ENCODE assay signal across 26 mouse cellular contexts in the genomic region with DNA sequence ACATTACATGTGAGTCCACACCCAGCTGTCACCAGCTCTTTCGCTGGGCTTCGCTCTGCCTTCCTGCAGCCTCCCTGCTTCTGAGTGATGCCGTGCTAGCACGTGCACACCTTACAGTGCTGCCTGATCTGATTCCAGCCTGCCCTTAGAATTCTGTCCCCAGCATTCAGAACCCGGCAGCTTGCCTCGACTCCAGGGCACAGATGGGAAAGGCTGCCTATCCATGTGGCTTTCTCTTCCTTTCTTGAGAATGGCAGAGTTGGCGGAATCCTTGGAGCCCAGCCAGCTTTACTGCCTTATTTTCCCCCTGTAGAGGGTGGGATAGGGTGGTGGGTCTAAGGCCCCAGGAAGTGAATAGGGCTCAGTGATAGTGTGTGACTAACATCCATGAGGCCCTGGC. TPM values are rescaled to one million over a fixed set of nuclear protein-coding genes. Genes with fewer than 3 reads are reported as not detected.
DNase-seq lines count a peak whose midpoint lies in the region; ATAC-seq and TF ChIP-seq lines count a peak whose summit lies in the region.
"Had no signal": no experiment of that assay in that cellular context is flagged by ENCODE, and none has a peak within 500 bp of the region (broad histone marks: within the 10 kb centered on the region; RNA-seq: fewer than 3 reads in every experiment).

No protein-coding gene starts in this region.

- H3K4me3 ChIP-seq in forebrain, embryonic 12.5 days (replicated peaks): no peak overlapping the region
- H3K4me3 ChIP-seq in forebrain, embryonic 11.5 days (ENCODE audit: low read depth, low read length): no peak overlapping the region
- no peak overlapping the region for H3K4me3 ChIP-seq in forebrain, embryonic 15.5 days
- H3K4me3 ChIP-seq in forebrain, postnatal 0 days (ENCODE audit: low read depth, low read length): no peak overlapping the region
- H3K4me3 ChIP-seq in left cerebral cortex, adult 2 months: no peak overlapping the region
- H3K4me3 ChIP-seq: embryonic facial prominence, embryonic 13.5 days; embryonic facial prominence, embryonic 15.5 days; erythroblast, embryonic 14.5 days had no signal

- no peak for TF ChIP-seq POLR2A in brain, embryonic 14.5 days (IDR thresholded peaks at IDR 0.05; ENCODE audit: borderline replicate concordance, extremely low read depth, insufficient read depth, insufficient read length, poor library complexity, severe bottlenecking)

- peaks cover 41% of the 10 kb centered on the region for H3K36me3 ChIP-seq in forebrain, embryonic 12.5 days (replicated peaks)
- no peaks in the 10 kb centered on the region; the same call in 1 of the 2 replicates for H3K36me3 ChIP-seq in forebrain, embryonic 11.5 days (ENCODE audit: control insufficient read depth, insufficient read depth, low read length)
- peaks cover 13% of the 10 kb centered on the region for H3K36me3 ChIP-seq in forebrain, embryonic 15.5 days
- H3K36me3 ChIP-seq in forebrain, postnatal 0 days (ENCODE audit: insufficient read depth): peaks cover 4% of the 10 kb centered on the region; the same call in 1 of the 2 replicates
- H3K36me3 ChIP-seq: G1E had no signal

- no peaks in the 10 kb centered on the region for H3K9me3 ChIP-seq in forebrain, embryonic 12.5 days
- H3K9me3 ChIP-seq in forebrain, embryonic 11.5 days (ENCODE audit: control insufficient read depth, low read length): no peaks in the 10 kb centered on the region
- H3K9me3 ChIP-seq in forebrain, embryonic 15.5 days: no peaks in the 10 kb centered on the region
- no peaks in the 10 kb centered on the region for H3K9me3 ChIP-seq in forebrain, postnatal 0 days (ENCODE audit: low read length)
- H3K9me3 ChIP-seq: embryonic facial prominence, embryonic 13.5 days; embryonic facial prominence, embryonic 15.5 days; G1E had no signal

- H3K27ac ChIP-seq in forebrain, embryonic 12.5 days: peak overlapping the region; percentile 88
- H3K27ac ChIP-seq in forebrain, embryonic 11.5 days (ENCODE audit: low read depth, low read length): no peak overlapping the region
- H3K27ac ChIP-seq in forebrain, embryonic 15.5 days (replicated peaks): peak overlapping the region; percentile 82
- no peak overlapping the region for H3K27ac ChIP-seq in forebrain, postnatal 0 days (ENCODE audit: low read depth, low read length)
- no peak overlapping the region for H3K27ac ChIP-seq in left cerebral cortex, adult 2 months
- H3K27ac ChIP-seq: embryonic facial prominence, embryonic 13.5 days; embryonic facial prominence, embryonic 15.5 days had no signal

- DNase-seq in forebrain, embryonic 11.5 days (ENCODE audit: low spot score): no peak
- DNase-seq in brain, embryonic 14.5 days (ENCODE audit: low read depth): peak; percentile 73
- peak; percentile 50 for DNase-seq in forebrain, postnatal 0 days
- no peak for DNase-seq in cerebellum, adult 9-11 months
- DNase-seq in left cerebral cortex, adult 2 months (ENCODE audit: extremely low spot score in 1 of 2, low spot score in 2 of 2): no peak
- DNase-seq in embryo, embryonic 10 days (ENCODE audit: low spot score): no peak
- DNase-seq: adrenal gland, adult 8-10 months; adrenal gland, postnatal 14 days; adrenal gland, postnatal 36 days; B cell, adult 2 months; cerebellum, adult 11 months; cerebellum, adult 18-20 months; cerebellum, adult 8-10 months; cerebellum, postnatal 10 days; cerebellum, postnatal 25 days; embryo, embryonic 11 days had no signal

- no peak for ATAC-seq in forebrain, embryonic 12.5 days (ENCODE audit: low FRiP score)
- ATAC-seq in forebrain, embryonic 11.5 days (replicated peaks; ENCODE audit: low FRiP score): no peak
- ATAC-seq in forebrain, embryonic 15.5 days (replicated peaks): no peak; the same call in 1 of the 2 replicates
- ATAC-seq in forebrain, postnatal 0 days: no peak; the same call in 1 of the 2 replicates
- ATAC-seq: activated CD4-positive, CD25-positive, alpha-beta regulatory T cell, adult 4 months; CD4-positive, CD25-positive, alpha-beta regulatory T cell, adult 4 months; Patski had no signal

- H3K9ac ChIP-seq in forebrain, embryonic 12.5 days: peak overlapping the region; percentile 40; the same call in 1 of the 2 replicates
- no peak overlapping the region for H3K9ac ChIP-seq in forebrain, embryonic 11.5 days (ENCODE audit: low read length)
- H3K9ac ChIP-seq in forebrain, embryonic 15.5 days (replicated peaks): 0 out of 2 replicates have a peak overlapping the region, but pooled peaks have one; percentile 1
- H3K9ac ChIP-seq in forebrain, postnatal 0 days: no peak overlapping the region
- H3K9ac ChIP-seq: embryonic facial prominence, embryonic 13.5 days; embryonic facial prominence, embryonic 15.5 days had no signal

- intact Hi-C loops in left cerebral cortex, adult 2 months (cut with DNase I): no loop called here

- H3K4me1 ChIP-seq in forebrain, embryonic 12.5 days: peaks cover 93% of the 10 kb centered on the region
- peaks cover 12% of the 10 kb centered on the region for H3K4me1 ChIP-seq in forebrain, embryonic 11.5 days (replicated peaks; ENCODE audit: control insufficient read depth, insufficient read depth, low read length)
- H3K4me1 ChIP-seq in forebrain, embryonic 15.5 days: peaks cover 98% of the 10 kb centered on the region
- peaks cover 13% of the 10 kb centered on the region; the same call in 1 of the 2 replicates for H3K4me1 ChIP-seq in forebrain, postnatal 0 days (ENCODE audit: insufficient read depth)

- peak overlapping the region; percentile 13; the same call in 1 of the 2 replicates for H3K4me2 ChIP-seq in forebrain, embryonic 12.5 days
- no peak overlapping the region for H3K4me2 ChIP-seq in forebrain, embryonic 11.5 days (ENCODE audit: low read depth, low read length, severe bottlenecking)
- 0 out of 2 replicates have a peak overlapping the region, but pooled peaks have one; percentile 15 for H3K4me2 ChIP-seq in forebrain, embryonic 15.5 days (replicated peaks)
- H3K4me2 ChIP-seq in forebrain, postnatal 0 days (ENCODE audit: low read depth): no peak overlapping the region
- H3K4me2 ChIP-seq: embryonic facial prominence, embryonic 13.5 days; embryonic facial prominence, embryonic 15.5 days had no signal

- peaks cover 49% of the 10 kb centered on the region; the same call in 1 of the 2 replicates for H3K27me3 ChIP-seq in forebrain, embryonic 12.5 days
- H3K27me3 ChIP-seq in forebrain, embryonic 11.5 days (ENCODE audit: control insufficient read depth, insufficient read depth, low read length): peaks cover 7% of the 10 kb centered on the region; the same call in 1 of the 2 replicates
- H3K27me3 ChIP-seq in forebrain, embryonic 15.5 days: no peaks in the 10 kb centered on the region
- no peaks in the 10 kb centered on the region for H3K27me3 ChIP-seq in forebrain, postnatal 0 days (ENCODE audit: insufficient read depth, low read length)
- H3K27me3 ChIP-seq: CH12.LX, Patski had no signal

- no peak for TF ChIP-seq CTCF in brain, embryonic 14.5 days (IDR thresholded peaks at IDR 0.05; ENCODE audit: borderline replicate concordance, extremely low read depth, insufficient read depth, insufficient read length)
- no peak for TF ChIP-seq CTCF in forebrain, postnatal 0 days (IDR thresholded peaks at IDR 0.05; ENCODE audit: low read depth)
- no peak for TF ChIP-seq CTCF in left cerebral cortex, adult 2 months (IDR thresholded peaks at IDR 0.05)

- WGBS in forebrain, embryonic 12.5 days: 75% methylated on average over 7 of the region's 7 CpGs
- 82% methylated on average over 7 of the region's 7 CpGs for WGBS in forebrain, embryonic 11.5 days
- WGBS in forebrain, embryonic 15.5 days: 48% methylated on average over 7 of the region's 7 CpGs
- 65% methylated on average over 7 of the region's 7 CpGs for WGBS in forebrain, postnatal 0 days

RNA-seq across cellular contexts. Expression of a gene that starts 9.6 kb away (rescaled TPM):
- polyA plus RNA-seq in forebrain, embryonic 12.5 days (2016; fragmentation: Nextera tagmentation; extraction: Ambion mirVana): 99.2 and 106 TPM in 2 replicates
- 115 and 116 TPM in 2 replicates for polyA plus RNA-seq in forebrain, embryonic 11.5 days (2014; fragmentation: Nextera tagmentation; extraction: Ambion mirVana)
- 53.3 and 75.7 TPM in 2 replicates for polyA plus RNA-seq in brain, embryonic 14.5 days (2012; rRNA removed)
- 74.8 and 86.5 TPM in 2 replicates for polyA plus RNA-seq in forebrain, embryonic 15.5 days (2015; fragmentation: Nextera tagmentation; extraction: Ambion mirVana)
- 36.5 and 48.9 TPM in 2 replicates for total RNA-seq in forebrain, postnatal 0 days (2014; rRNA removed)
- 26.6 and 29.6 TPM in 2 replicates for polyA plus RNA-seq in forebrain, postnatal 0 days (2015; fragmentation: Nextera tagmentation; extraction: Ambion mirVana)
- 10 to 100 TPM; 17.3 to 23.2 TPM for total RNA-seq in left cerebral cortex, adult 2 months (2021)
- total RNA-seq: G1E had no signal
- polyA plus RNA-seq: G1E had no signal

Comparison
In these comparisons a context has a peak if more than half of its experiments do, and no peak if none do; other contexts are left out.
1. H3K27ac ChIP-seq: peak in forebrain, embryonic 12.5 days (single experiment) and forebrain, embryonic 15.5 days (single experiment); none in forebrain, embryonic 11.5 days (single experiment), forebrain, postnatal 0 days (single experiment) and left cerebral cortex, adult 2 months (single experiment).
2. H3K4me2 ChIP-seq: peak in forebrain, embryonic 12.5 days (single experiment) and forebrain, embryonic 15.5 days (single experiment); none in forebrain, embryonic 11.5 days (single experiment) and forebrain, postnatal 0 days (single experiment).
3. H3K9ac ChIP-seq: peak in forebrain, embryonic 12.5 days (single experiment) and forebrain, embryonic 15.5 days (single experiment); none in forebrain, embryonic 11.5 days (single experiment) and forebrain, postnatal 0 days (single experiment).
4. DNase-seq: peak in brain, embryonic 14.5 days (single experiment) and forebrain, postnatal 0 days (single experiment); none in forebrain, embryonic 11.5 days (single experiment), cerebellum, adult 9-11 months (single experiment), left cerebral cortex, adult 2 months (0 of 2) and embryo, embryonic 10 days (single experiment).